Mouse (Mus musculus) neural tube, embryonic 10.5 days (tissue): ENCODE results near the gene Lamc1.

Experiments
- DNase-seq: peaks from one replicate; pipeline ENCODE4 v3.0.0-alpha.2; 2017; ENCODE audit warnings: low spot score; ENCODE audit errors: extremely low spot score

Lamc1 gene

GRCm38 (mm10) chr1:153266891-153267290 is 65.7 kb downstream of the Lamc1 start:
- no peak for DNase-seq

DNA sequence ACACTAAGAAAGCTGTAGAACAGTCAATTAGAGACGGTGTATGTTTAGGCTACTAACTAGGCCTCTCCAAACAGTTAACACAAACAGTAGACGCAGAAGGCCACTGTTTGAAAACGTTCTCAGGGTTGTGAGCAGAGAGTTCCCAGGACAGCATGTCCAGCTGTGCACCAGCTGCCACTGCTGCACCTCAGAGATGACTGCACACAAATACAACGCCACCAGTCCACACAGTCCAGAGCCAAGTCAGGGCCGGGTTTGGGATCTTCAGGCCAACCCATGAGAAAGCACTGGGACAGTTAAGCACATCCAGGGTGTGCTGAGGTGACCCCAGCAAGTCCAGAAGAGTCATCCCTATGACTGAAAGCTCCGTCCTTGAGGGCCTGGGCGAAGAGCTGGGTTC is 67.0 kb downstream of the Lamc1 start:
- no peak for DNase-seq

GRCm38 (mm10) chr1:153265066-153265465 is 67.5 kb downstream of the Lamc1 start:
- no peak for DNase-seq

GRCm38 (mm10) chr1:153259752-153260300 is 72.8 kb downstream of the Lamc1 start:
- no peak for DNase-seq

- DNase-seq: no peak
These were observed 79.9 kb downstream of the Lamc1 start for GRCm38 (mm10) chr1:153252540-153253210.

DNA sequence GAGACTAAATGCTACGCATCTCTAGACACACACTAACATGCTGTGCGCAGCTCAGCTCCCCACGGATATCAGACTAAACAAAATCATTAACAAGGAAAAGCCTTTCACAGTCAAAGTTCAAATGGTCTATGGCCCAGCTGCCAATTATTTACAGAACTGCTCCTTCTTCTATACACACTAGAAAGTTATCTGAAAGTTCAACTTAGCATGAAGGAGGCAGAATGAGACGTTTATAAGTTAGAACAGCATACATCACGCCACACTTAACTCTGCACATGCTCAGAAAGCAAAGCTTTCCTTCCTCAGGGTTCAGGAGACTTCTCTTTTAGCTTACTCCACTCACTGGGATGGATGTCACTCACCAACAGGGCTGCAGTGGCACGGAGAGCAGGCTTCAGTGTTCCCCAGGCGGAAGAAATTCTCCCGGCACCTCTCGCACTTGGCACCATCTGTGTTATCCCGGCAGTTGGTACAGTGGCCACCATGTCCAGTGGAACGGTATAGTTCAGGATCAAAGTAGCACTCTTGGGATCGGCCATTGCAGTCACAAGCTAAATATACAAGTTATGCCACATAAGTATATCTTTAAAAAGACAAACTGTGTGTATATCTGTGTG is 80.9 kb downstream of the Lamc1 start:
- no peak for DNase-seq

GRCm38 (mm10) chr1:153241346-153241745 is 91.2 kb downstream of the Lamc1 start:
- DNase-seq: no peak

DNA sequence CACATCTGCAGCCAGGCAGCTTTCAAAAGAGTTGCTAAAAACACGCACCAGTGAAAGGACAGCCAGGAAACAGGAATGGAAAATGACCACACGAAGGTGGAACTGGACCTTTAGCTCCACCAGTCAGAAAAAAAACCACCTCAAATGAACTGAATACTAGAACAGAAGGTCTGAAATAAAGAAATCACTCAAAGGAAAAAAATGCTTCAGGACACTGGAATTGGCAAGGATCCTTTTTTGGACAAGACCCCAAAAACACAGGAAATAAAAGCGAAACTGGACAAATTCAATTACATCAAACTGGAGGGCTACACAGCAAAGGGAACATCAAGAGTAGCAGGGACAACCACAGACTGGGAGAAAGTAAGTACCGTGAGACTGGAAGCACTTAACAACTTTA is 97.0 kb downstream of the Lamc1 start:
- no peak for DNase-seq

DNA sequence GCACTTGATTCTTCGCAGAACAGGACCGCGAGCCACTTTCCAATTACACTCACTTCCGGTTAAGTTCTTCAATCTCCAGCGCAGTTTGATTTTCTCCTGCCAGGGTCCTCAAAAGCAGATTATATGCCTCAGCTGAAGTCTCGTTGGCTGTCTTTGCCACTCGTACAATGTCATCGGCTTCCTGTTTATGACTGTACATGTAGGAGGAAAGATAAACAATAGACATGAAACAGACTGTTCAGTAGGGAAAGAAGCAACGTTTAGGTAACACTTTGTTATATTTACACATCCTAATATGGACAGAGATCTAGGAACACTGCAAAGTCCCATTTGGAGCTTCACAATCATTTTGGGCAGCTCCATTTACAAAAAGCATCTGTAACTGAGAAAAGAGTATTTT is 100.9 kb downstream of the Lamc1 start:
- no peak for DNase-seq

GRCm38 (mm10) chr1:153227916-153228315 is 104.7 kb downstream of the Lamc1 start:
- no peak for DNase-seq

GRCm38 (mm10) chr1:153227096-153227495 is 105.5 kb downstream of the Lamc1 start:
- DNase-seq: no peak

GRCm38 (mm10) chr1:153225786-153226725 is 106.5 kb downstream of the Lamc1 start:
- DNase-seq: no peak

DNA sequence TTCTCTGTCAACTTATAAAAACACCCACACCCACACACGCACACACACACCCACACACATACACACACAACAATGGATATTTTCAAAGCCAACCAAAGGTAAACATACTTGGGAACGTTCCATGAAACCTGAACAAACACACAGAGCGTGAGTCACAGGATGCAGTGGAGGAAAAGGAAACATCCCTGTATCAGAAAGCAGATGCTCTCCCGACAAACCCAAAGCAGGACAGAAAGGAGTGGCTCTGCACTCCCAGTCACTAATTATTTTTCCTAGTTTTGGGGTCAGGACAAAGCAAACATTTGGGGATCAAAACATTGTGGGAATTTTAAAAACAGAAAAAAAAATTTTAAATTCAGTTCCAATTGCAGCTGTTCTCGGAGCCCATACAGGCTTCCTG is 108.3 kb downstream of the Lamc1 start:
- DNase-seq: no peak

- no peak for DNase-seq
These were observed 113.2 kb downstream of the Lamc1 start for GRCm38 (mm10) chr1:153219376-153219775.

GRCm38 (mm10) chr1:153216516-153216915 is 116.1 kb downstream of the Lamc1 start:
- no peak for DNase-seq

DNA sequence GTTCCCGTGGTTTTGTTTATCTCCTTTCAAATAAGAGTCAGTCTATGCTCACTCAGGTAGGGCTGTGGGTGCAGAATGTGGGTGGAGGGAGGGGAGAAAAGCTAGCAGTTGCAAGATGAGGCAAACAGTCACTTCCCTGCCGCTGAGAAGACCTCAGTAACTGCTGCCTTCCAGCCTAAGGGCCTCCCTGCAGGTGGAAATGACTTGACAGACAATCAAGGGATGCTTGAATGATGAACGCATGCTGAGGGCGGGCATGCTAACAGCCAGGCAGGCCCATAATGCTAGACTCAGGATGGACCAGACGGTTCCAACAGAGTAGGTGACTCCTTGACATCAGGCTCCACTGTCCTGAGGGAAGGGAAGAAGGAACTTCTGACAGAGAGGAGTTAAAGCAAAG is 116.9 kb downstream of the Lamc1 start:
- no peak for DNase-seq

- DNase-seq: no peak
These were observed 121.6 kb downstream of the Lamc1 start for GRCm38 (mm10) chr1:153210992-153211391.

- DNase-seq: no peak
These were observed 122.4 kb downstream of the Lamc1 start for GRCm38 (mm10) chr1:153210198-153210597.

DNA sequence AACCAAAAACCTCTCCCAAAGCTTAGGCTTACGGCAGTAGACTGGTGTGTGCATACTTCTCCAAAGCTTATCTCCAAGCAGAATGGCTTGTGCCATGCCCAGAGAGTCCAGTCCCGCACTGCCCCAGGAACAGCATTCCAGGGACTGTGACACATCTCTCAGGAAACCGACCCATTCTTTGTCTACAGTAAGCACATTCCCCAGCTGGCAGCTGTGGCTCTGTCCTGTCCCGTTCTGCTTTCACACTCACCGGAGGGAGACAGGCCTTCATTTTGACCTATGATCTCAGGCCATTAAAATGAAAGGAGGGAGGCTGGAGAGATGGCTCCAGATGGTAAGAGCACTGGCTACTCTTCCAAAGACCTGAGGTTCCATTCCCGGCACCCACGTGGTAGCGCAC is 130.4 kb downstream of the Lamc1 start:
- DNase-seq: peak; percentile 45

GRCm38 (mm10) chr1:153201448-153201847 is 131.1 kb downstream of the Lamc1 start:
- DNase-seq: no peak

DNA sequence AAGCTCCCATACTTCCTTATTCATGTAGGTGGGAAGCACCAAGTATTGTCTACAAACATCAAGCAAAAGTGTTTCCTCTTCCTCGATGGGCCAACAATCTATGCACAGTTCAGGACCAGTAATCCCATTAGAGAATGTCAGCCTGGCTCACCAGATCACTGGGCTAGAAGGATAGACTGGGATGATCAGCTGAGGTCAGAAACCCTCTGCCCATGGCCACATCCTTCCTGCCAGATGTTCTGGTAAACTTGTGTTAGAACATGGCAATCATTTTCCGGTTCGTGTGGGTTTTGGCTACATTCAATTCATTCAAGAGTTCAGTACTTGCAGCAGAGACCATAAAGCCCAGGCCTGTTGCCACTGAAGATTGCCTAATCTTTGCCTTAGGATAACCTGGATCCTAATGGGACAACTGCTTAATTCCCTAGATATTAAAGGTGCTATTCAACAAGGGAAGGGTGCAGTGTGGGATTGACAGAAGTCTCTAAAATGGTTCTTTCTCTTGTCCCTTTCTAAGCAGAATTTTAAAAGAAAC is 135.2 kb downstream of the Lamc1 start:
- no peak for DNase-seq

DNA sequence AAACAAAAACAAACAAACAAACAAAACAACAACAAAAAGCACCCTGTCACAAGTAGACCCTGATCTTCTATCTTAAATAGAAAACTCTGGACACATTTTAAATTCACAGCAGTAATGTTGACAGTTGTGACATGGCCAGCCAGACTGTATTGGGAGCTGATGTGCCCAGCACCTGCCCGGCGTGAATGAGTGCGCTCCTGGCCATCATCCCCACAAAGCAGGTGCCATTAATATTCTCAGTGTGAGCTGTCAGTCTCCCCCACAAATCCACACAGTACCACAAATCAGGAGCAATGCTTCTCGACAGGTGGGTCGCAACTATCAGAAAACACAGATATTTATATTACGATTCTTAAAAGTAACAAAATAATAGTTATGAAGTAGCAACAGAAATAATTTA is 139.6 kb downstream of the Lamc1 start:
- DNase-seq: no peak
